Mouse (Mus musculus): ENCODE data around the gene Alpk3.

DNA sequence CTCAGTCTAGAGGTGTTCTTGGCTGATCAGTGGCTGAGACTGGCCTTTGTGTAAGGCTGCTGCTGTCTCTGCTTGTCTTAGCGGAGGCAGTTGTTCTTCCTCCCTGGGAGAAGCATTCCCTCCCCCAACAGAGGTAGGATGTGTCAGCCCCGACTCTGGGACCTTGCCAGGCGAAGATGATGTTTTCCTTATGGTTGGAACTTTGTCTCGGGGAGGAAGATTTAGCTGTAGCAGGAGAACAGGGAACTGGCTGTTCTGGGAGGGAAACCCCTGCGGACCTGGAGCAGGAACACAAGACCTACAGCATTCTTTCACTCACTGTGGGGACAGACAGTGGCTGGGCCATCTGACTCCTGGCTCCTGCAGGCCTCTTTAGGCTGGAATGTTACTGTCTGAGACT, 15.1 kb downstream of the Alpk3 start:
- TF ChIP-seq CTCF (IDR thresholded peaks at IDR 0.05; ENCODE audit: low read depth) (no peak), EP300 (IDR thresholded peaks at IDR 0.05; ENCODE audit: low read depth) (no peak)

Measured in heart, postnatal 0 days (tissue).